Mouse (Mus musculus): Measurements from ENCODE around the gene Fam25c.
A peak's percentile ranks its signal among the peaks of the same experiment; 100 is the strongest.

The Fam25c gene

DNA sequence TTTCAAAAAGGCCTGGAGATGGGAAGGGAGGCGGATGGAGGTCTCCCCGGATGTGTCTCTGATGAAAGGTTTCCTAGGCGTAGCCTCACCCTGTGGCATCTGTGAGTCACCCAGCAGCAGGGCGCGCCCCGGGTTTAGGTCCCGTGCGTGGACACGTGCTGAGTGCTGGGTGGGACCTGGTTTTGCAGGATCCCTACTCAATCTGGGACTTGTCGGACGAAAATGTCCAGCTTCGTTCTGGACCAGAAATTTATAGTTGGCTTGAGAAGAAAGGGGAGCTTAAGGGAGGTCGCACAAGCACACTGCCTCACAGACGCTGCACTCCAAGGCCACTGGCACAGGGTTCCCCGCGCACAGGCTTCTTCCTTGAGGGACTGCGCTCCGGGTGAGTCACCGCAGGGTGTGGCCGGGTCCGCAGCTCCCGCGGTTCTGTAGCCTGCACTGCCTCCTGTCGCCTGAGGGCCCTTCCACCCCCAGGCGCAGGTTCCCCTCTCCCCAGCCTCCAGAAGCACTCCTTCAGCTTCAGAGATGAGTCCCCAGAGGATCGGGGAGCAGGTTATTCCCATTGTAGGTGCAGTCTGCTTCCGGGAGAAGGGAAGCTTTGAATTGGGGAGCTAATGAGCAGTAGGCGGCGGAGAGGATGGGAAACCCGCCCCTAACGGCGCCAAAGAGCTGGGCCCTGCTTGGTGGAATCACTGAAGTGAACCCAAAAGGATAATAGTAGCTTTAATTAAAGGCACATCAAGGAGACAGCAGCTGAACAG, 8.4 kb upstream of the Fam25c start:
- DNase-seq = peak; percentile 80 to 81

DNA sequence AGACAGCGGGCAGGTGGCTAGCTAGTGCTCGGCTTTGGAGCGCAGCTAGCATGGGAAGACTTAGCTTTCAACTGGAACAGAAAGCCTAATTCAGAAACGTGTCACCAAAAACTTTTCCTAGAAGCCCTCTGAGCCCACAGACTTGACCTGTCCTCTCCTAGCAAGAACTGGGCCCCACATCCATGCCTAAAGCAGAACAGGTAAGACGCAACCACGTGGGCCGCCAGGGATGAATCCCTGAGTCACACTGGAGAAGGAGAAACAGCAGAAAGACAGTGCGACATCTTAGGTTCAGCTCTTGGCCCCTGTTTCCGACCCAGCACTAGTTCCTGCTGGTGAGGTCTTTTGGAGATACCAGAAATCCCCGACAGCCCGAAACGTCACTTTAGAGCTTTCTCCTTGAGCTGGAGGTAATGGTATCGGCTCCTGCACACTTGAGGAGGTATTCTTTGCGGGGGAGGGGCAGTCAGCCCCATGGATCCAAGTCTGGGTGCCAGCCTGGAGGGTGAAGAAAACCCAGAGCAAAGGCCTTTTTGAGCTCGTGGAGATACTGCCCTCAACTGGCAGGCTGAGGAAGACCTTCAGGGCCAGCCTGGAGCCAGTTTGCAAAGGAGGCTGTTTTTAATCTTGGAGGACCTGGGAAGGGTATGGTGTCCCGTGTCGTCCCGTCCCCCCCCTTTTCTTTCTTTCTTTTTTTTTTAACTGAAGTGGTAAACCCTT, 7.7 kb upstream of the Fam25c start:
- peak; percentile 87 to 88 for DNase-seq

DNA sequence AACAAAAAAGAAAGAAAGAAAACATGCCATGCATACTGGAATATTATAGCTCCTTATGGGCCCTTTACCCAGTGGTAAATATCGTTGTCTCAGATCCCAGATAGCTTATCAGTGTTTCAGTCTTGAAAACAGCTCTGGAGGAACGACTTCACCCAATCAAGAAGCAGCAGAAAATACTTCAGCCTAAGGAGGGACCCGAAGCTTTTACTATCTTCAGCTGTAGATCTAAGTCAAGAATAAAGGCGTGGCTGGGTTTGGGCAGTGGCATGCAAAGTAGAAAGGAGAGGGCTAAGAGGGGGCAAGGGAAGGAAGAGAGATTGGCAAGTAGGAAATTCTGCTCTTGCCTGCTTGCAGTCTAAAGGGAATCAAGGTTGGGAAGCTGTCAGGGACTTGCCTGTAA, 6.9 kb upstream of the Fam25c start:
- no peak for DNase-seq

DNA sequence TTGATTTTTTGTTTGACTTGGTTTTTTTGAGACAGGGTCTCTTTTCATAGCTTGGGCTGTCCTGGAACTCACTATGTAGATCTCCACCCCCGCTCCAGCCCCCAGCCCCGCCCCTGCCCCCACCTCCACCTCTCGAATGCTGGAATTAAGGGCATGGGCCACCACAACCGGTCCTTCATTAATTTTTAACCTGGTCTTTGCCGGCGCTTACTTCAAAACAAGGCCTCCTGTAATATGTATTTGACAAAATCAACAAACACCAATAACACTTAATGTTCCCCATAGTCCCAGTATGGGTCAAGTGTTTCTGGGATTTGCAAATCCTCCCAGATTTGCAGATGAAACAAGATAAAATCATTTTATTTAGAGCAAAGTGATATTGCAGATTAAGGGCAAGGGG, 5.0 kb upstream of the Fam25c start:
- peak; percentile 62 to 69 for DNase-seq

DNA sequence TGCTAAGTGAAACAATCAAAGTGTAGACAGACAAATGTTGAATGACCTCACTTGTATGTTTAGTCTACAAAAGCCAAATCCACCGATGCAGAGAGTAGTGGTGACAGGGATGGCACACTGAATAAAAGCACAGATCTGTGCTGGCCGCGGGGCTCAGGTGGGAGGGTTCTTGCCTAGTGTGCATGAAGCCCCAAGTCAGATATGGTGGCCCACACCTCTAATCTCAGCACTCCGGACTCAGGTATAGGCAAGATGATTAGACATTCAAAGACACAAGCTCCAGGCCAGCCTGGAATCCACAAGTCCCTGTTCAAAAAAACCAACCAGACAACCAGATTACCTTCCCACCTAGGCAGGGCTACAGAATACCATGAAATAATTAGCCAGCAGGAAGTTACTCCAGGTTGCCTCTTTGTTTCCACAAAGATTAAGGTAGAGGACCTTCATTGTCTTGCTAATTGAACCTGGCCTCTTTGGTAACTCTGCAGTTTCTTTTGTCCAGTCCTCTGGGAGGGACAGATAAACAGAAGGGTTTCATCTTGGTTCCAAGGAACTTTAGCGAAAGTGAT, 4.5 kb upstream of the Fam25c start:
- DNase-seq = no peak

DNA sequence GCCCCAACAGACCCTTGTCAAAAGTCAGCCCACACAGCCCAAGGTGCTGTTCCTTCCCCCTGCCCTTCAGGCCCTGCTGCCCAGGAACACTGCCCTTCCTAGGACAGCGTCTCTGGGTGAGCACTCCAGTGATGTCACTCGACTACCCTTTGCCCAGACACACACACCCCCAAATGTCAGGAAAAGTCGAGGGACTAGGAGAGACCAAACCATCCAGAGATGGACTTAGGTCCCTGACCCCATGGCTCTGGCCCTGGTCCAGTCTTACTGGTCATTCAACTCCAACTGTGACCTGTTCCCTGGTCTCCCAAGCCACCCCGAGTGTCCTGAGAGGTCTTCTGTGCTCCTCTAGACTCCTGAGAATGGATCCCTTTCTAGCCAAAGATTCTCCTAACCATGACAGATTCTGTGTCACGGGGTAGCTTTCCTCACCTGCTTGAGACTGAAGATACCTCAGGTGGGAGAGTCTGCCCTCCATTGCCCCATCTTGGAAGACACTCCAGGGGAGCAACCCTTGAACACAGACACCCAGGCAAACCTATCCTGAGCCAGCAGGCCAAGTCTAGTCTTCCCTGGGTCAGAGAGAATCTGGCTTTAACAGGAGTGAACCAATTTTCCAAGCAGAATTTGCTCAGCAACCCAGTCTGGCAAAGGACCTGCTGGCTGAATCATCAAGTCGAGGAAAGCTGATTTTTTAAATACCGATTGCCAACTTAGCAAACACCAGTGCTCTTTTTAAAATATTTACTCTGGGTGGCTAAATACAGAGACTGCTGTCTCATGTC, 2.6 kb upstream of the Fam25c start:
- peak; percentile 91 to 94 for DNase-seq

DNA sequence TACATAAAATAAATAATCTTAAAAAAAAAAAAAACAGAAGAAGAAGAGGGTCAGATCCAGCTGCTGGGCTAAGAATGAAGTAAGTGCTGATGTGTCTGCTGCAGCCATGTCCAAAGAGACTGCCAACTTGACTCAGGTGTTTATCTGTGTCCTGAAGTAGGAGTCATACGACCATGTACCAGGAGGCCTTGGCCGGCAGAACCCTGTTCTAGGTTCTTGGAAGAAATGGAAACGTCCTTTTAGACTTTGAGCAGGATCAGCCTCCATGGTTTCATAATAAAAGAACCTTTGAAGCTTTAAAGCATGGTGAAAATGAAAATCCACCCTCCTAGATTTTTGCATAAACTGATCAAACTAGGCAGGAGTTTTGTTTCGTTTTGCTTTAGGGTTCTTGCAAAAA, 777 bp downstream of the Fam25c start:
- peak; percentile 63 to 82 for DNase-seq

DNA sequence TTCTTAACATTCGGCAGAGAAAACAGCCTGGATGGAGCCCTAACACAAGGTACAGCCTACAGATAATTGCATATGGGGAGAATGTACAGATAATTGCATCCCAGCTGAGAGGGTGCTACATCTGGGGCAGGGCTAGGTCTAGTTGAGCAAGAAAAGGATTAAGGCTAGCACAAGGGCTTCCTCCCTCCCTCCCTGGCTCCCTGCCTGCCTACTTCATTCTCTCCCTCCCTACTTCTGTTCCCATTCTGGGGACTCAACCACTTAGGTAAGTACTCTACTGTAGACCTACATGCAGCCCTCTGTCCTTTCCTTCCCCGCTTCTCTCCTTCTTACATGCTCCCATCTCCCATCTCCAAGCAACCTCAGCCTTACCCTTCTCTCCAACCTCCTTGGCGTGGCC, 1.9 kb downstream of the Fam25c start:
- no peak for DNase-seq

DNA sequence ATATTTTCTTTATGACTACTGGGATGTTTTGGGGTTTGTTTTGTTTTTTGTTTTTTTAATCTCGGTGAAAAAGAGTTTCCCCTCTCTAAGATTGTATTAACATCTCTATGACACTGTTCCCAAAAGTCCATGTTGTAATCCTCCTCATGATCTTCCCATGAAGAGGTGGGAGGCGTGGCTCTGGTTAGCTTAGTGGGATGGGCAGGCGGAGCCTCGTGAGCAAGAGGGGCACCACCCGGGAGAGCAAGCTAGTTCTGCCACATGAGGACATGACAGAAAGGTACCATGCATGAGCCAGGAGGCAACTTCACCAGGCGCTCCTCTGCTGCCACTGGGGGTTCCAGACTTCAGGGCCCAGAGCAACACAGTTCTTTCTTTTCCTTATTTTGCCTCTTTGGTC, 2.7 kb downstream of the Fam25c start:
- DNase-seq = no peak

DNA sequence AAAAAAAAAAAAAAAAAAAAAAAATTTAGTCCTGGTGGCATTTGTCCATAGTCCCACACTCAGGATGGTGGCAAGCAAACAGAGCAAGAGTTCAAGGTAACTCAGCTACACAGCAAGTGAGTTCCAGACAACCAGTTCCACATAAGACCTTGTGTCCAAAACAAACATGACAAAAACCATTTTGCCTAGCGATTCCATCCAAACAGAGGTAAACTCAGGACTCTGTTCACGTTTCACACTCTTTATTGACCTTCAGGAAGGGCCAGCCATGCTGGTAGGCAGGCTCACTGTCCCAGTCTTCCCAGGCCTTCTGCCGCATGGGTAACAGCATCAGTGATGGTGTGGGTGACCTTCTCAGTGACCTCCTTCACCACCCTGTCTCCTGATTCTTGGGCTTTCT, 3.6 kb downstream of the Fam25c start:
- DNase-seq = no peak

DNA sequence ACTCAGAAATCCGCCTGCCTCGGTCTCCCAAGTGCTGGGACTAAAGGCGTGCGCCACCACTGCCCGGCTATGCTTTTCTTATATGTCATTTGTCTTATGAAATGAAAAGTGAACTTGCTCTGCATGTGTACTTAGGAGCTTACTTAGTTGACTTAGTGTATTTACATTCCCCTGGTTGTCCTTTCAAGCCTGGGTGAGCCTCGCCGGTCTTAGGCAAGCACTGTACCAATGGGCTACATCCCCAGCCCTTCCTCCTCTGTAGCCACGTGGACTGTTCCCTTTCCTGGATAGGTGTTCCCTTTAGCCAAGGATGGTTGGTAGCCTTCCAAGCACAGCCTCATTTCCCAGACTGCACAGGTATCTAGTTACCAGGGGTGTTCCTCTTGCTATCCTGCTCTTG, 6.2 kb downstream of the Fam25c start:
- DNase-seq = peak; percentile 43 to 51

DNA sequence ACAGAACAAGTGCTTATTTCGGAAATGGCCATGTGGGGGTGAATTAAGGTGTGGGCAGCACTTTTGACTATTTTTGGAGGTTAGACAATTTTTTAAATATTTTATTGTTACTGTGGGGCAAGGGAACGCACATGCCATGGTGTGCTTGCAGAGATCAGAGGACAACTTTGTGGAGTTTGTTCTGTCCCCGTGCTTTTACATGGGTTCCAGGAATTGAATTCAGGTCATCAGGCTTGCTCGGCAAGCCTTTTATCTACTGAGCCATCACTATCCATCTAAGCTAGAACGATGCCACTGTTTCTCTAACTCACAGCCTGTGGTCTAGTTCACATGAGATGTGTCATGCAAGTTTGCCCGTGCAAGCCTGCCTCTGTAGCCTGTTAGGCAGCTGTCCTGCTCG, 6.9 kb downstream of the Fam25c start:
- DNase-seq = no peak

DNA sequence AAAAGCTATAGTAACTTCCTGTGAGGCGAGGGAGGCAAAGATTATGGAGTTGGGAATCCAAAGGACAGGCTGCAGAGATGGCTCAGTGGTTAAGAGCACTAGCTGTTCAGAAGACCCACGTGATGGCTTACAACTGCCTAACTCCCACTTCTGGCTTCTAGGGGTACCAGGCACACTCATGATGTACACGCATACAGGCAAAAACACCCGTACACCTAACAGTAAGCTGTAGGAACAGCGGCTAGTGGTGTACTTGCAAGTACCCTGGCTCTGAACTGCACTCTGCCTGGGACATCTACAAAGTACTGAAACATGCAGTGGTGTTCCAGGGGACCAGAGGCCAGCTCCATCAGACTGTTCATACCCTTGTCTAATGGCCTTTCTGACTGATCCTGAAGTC, 8.1 kb downstream of the Fam25c start:
- no peak for DNase-seq

DNA sequence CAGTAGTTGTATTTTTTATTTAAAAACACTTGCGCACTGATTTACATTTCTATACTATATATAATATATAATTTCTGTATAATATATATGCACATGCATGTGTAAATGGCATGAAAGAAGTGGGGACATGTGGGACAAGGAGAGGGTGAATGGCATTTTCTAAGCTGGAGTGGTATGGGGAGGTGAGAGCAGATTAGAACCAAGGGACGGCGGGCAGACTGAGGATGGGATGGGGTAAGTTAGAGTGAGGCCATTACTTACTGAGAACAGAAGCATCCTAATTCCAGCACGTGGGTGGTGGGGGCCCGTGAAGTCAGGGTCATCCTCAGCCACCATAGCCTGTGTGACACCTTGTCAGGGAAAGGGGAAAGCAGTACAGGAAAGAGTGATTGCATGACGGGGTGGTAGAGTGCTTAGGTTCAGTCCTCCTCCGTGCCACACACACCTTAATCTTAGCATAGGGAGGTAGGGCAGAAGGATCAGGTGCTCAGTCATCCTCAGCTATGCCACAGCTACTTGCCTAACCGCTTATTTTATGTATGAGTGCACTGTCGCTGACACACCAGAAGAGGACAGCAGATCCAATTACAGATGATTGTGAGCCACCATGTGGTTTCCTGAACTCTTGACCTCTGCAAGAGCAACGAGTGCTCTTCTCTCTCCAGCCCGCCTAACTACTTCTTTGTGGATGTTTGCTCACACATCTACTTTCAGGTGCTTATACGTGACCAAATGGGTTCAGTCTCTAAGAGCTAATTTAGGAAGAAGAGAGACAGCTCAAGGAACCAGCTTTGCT, 9.3 kb downstream of the Fam25c start:
- no peak for DNase-seq

DNA sequence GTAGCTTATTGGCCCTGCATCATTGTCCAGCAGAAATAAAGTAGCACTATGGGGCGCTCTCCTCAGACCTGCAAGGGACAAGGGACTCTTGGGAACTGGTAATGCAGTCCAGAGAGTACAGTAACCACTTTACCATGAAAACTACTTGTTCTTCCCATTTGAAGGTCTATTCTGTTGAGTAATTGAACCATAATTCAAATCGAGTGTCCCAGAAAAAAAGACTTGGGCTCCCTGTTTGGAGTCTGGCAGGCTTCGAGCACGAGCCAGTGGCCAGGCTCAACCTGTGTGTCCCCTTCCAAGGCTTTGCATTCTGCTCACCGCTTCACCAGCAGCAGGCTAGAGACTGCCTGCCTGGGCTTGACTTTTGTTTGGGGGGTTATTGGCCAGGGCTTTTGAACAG, 10.9 kb downstream of the Fam25c start:
- DNase-seq = no peak

DNA sequence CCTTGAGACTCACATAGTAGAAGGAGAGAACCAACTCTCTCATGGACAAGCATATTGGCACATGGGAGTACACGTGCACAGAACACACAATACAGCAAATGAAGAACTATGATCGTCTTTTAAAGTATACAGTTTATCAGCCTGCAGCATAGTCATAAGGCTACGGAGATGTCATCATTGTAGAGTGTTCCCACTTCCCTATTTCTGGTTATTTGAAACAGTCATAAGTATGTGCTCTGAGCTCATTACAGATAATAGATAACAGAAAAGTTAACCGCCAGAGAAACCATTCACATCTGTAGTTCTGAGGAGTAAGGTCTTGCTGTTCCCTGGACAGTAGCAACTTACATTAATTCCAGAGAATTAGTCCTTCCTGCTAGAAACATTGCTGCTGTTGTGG, 12.2 kb downstream of the Fam25c start:
- DNase-seq = no peak

DNA sequence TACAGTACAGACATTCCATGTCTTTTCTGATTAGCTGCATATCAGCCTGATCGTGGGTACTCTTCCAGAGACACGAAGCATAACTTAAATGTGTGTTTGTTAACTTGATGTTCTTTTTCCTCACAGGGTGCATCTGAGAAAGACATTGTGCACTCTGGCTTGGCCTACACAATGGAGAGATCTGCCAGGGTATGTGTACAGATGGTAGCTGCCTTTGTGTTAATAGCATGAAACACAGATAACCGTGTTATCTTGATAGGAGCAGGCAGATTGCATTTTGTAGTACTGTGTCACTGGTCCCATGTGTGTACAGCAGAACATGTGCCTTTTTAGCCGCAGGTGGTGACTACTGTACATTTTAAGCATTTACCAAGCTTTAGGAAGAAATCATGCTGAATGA, 13.2 kb downstream of the Fam25c start:
- DNase-seq = no peak

DNA sequence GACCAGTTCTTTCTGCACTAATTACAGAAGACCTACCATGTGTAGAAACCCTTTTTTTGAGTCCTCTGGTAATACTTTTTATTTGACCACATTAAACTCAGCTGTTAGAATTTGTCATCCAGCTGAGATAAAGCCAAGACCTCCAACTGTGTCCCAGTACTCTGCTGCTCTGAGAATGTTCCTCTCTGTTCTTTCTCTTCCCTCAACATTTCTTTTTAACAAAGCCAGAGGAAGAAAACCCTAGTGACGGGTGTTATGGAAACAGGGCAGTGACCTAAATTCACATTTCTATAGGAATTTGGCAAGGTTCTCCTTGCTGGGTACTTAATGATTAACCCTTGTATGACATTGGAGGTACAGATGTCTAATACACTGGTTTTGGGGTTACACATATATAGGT, 15.8 kb downstream of the Fam25c start:
- DNase-seq = no peak

DNA sequence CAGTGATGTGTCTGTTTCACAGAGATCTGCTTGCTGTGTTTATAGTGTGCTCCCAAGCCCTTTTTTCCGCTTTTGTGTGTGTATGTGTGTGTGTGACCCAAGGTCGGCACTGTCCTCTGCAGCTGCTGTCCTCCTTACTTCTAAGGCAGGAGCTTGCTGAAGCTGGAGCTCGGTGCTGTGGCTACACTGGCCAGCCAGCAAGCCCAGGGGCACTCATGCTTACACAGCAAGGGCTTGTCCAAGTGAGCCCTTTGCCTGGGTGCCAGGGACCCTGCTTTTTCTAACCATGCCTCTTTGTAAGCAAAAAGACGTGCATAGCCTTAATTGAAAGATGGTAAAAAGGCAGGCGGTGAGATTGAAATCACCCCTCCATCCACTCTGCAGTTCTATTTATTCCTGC, 22.8 kb downstream of the Fam25c start:
- no peak for DNase-seq

DNA sequence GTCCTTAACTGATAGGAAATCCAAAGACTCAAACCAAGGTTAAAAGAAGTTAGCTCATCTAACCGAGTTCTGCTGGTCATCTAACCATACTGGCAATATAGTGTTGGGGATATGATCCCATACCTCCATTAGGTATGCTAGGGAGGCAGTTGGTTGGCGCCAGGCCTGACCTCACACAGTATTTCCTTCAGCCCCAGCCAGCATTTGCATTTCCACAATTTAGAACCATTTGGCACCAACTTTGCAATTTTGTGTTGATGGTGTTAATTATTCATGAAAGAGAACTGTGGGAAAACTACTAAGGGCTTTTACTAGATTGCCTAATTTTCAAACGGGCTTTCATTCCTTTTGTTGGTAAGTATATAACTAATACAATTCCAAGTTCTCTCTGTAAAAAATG, 23.3 kb downstream of the Fam25c start:
- peak in 1 of 2 experiments; percentile 52 for DNase-seq

DNA sequence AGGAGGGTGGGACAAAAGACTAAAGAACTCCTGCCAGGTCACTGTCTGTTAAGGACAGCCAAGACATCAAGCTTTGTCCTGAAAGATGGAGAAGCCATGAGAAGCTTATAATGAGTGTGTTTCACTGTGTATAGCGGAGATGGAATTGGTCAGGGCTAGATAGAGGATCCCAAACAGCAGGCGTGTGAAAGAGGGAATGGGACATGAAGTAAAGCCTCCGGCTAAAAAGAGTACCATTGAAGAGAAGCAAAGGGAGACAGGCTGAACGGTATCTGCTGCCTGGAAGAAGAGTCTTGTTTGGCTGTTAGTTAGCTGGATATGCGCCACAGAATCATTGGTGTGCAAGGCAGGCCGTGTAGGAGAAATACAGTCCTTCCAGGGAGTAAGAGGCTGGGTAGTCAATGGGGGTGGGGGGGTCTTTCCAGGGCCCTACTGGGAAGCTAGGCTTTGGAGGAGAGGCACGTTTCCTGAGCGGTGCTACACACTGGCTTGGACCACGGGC, 24.5 kb downstream of the Fam25c start:
- no peak for DNase-seq

DNA sequence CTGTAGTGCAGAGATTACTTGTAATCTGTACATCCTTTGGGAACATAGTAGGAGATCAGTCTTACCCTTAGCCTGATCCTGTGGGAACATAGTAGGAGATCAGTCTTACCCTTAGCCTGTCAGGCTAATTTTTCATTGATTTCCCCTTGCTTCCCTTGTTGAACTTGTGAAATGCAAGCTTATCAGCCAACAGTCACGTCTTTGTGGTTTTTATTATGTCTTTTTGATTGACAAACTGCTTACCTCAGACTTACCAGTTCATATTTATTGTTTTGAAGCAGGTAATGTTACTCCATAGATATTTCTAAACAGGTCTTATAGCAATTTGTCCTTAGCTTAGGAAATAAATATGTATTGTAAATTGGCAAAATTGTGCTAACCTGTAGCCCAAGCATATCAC, 27.6 kb downstream of the Fam25c start:
- DNase-seq = no peak

Measured in kidney, postnatal 36 days (tissue).